Mouse (Mus musculus) ES-E14 (cell line): ENCODE measurements around the gene Pex14. TPM values are rescaled to one million over a fixed set of nuclear protein-coding genes. Genes with fewer than 3 reads are reported as not detected.

Source experiments
- DNase-seq: peaks from one replicate; pipeline ENCODE4 v3.0.0-alpha.2; 2013; ENCODE audit warnings: low read depth, low spot score
- H3K27ac ChIP-seq: 2 replicates; pipeline ENCODE4 v1.5.1; 2012; ENCODE audit warnings: low read depth, mild to moderate bottlenecking, low read length, moderate library complexity, mixed read lengths; ENCODE audit not compliant: poor library complexity, insufficient read depth, severe bottlenecking
- H3K36me3 ChIP-seq: 2 replicates; pipeline ENCODE4 v1.6.1; 2012; ENCODE audit warnings: mild to moderate bottlenecking, low read length, moderate library complexity, mixed read lengths; ENCODE audit not compliant: control insufficient read depth, poor library complexity, insufficient read depth, severe bottlenecking
- H3K4me1 ChIP-seq, 2 experiments: fragments of 150-350 bp in 1 of 2; sonication (generic) in 1 of 2; 2 replicates each; pipeline ENCODE4 v1.6.1; 2012; ENCODE audit warnings: low read length in 2 of 2, mild to moderate bottlenecking in 1 of 2, mixed read lengths in 1 of 2; ENCODE audit not compliant: control insufficient read depth in 2 of 2, insufficient read depth in 2 of 2, poor library complexity in 1 of 2
- H3K4me3 ChIP-seq, 2 experiments: fragments of 150-350 bp in 1 of 2; sonication (generic) in 1 of 2; 2 replicates each; pipeline ENCODE4 v1.5.1; 2012; ENCODE audit warnings: low read length in 2 of 2, low read depth in 1 of 2, mild to moderate bottlenecking in 1 of 2, mixed read lengths in 1 of 2; ENCODE audit not compliant: insufficient read depth in 1 of 2, poor library complexity in 1 of 2, severe bottlenecking in 1 of 2
- H3K9ac ChIP-seq: 2 replicates; pipeline ENCODE4 v1.6.1; 2012; ENCODE audit warnings: low read depth, mild to moderate bottlenecking, low read length, mixed read lengths; ENCODE audit not compliant: poor library complexity, insufficient read depth, severe bottlenecking
- H3K9me3 ChIP-seq: fragments of 150-350 bp; sonication (generic); 2 replicates; pipeline ENCODE4 v1.6.1; 2012; ENCODE audit warnings: low read depth, mild to moderate bottlenecking, low read length; ENCODE audit not compliant: control insufficient read depth, insufficient read depth
- CHD2 ChIP-seq: IDR thresholded peaks from 2 replicates; pipeline ENCODE4 v1.6.1; 2014; ENCODE audit warnings: mild to moderate bottlenecking, low read depth, low read length, inconsistent platforms
- HCFC1 ChIP-seq: IDR thresholded peaks from 2 replicates; pipeline ENCODE4 v1.6.1; 2012; ENCODE audit warnings: low read length, inconsistent platforms, borderline replicate concordance; ENCODE audit not compliant: insufficient read depth
- MAFK ChIP-seq: IDR thresholded peaks from 2 replicates; pipeline ENCODE4 v1.6.1; 2014; ENCODE audit warnings: mild to moderate bottlenecking, low read depth, low read length, inconsistent platforms; ENCODE audit not compliant: insufficient read depth
- ZC3H11A ChIP-seq: IDR thresholded peaks from 2 replicates; pipeline ENCODE4 v1.6.1; 2012; ENCODE audit warnings: low read depth, mild to moderate bottlenecking, inconsistent platforms, low read length, borderline replicate concordance
- ZNF384 ChIP-seq: IDR thresholded peaks from 2 replicates; pipeline ENCODE4 v1.6.1; 2012; ENCODE audit warnings: low read depth, low read length, inconsistent platforms
- in situ Hi-C, 2 experiments: fragments of 600-800 bp; cut with MboI; formaldehyde crosslinking; loops; one replicate each; pipeline ENCODE4 v1.15.1; 2025; ENCODE audit warnings: low sequenced_read_pairs in 2 of 2, inconsistent platforms in 1 of 2; ENCODE audit not compliant: unreplicated experiment in 2 of 2
- total RNA-seq: library from RNA; depleted of rRNA; stranded (reverse); fragments of 300-350 nt; gene quantifications from 2 replicates; pipeline ENCODE4 v1.2.3, GENCODE M21; 2012

Gene Pex14
- total RNA-seq, 1 experiment: 80.3 TPM

DNA sequence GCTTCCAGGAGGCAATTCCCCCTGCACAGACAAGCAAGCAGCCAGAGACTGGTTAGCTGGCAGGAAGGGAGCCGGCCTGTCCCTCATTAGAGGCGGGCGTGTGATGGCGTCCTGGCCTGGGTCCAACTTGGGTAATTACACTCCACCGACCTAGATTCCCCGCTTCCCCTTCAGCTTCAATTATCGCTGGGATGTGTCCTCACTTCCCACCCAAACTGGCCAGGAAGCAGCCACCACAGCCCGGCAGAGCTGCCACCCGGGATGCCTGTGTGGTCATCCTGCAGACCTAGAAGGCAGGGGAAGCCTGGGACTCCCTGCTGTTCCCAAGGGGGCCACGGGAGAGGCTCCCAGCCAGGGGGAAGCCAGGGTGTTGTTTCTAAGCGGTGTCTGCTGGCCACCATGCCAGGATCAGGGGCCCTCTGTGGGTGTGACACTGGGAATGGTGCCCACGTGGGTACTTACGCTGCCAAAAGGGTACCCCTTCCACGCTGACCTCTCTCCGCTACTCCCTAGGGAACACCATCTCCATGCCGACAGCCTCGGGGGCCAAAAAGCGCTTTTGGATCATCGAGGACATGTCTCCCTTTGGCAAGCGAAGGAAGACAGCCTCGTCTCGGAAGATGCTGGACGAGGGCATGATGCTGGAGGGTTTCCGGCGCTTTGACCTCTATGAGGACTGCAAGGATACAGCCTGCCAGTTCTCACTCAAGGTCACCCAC is 148.6 kb downstream of the Pex14 start:
- in situ Hi-C loops: no loop called here
- H3K4me3 ChIP-seq: peak overlapping the region in 1 of 2 experiments; percentile 42; a peak in 1 of 4 replicates
- no peaks in the 10 kb centered on the region for H3K9me3 ChIP-seq
- no peak overlapping the region for H3K27ac ChIP-seq
- TF ChIP-seq HCFC1 (no peak), ZNF384 (no peak), ZC3H11A (no peak), MAFK (no peak), CHD2 (no peak)
- H3K4me1 ChIP-seq: peaks cover 5 to 12% of the 10 kb centered on the region in 2 experiments; a peak in 2 of 4 replicates
- no peak overlapping the region for H3K9ac ChIP-seq
- DNase-seq: no peak
- no peaks in the 10 kb centered on the region; the same call in 1 of the 2 replicates for H3K36me3 ChIP-seq

DNA sequence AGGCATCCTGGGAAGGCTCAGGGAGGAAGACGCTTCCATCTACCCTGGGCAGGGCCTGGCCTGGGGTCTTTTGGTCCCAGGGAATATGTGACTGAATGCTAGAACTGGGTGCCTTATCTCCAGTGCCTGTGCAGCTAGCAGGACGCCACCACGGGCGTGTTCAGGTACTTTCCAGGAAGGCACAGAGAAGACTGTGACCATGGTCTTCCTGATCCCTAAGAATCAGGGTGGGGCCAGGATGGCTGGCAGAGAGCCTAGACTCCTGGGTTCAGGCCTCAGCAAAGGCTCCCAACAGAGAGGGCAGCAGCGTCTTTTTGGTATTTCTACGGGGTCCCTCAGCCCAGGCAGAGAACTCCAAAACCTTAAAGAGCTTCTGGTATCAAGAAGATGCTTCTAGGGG is 149.2 kb downstream of the Pex14 start:
- Histone ChIP-seq H3K27ac (no peak overlapping the region), H3K9ac (no peak overlapping the region)

DNA sequence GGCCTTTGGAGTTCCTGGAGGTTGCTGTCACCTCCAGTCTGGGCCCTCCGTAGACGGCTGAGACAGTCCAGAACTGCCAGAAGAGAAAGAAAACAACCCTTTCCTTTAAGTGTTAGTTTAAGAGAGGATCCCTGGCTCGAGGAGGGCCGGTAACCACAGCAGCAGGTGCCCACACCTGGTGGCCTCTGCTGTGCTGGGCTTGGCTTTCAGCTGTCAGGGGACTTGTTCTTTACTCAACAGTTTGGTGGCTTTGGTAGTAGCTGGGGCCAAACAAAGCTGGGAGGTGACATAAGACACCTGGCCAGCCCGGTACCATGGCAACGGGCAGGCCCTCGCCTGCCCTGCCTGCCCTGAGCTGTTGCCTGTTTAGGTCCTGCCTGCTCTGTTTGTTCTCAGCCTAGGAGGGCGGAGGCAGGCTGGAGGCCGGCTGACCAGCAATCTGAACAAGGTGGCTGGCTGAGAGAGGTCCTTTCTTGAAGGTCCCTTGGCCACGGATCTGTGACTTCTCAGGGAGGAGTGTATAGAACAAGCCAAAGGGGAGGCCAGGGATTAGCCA is 151.8 kb downstream of the Pex14 start:
- peaks cover 5 to 14% of the 10 kb centered on the region in 2 experiments; a peak in 2 of 4 replicates for H3K4me1 ChIP-seq
- H3K9ac ChIP-seq: no peak overlapping the region
- DNase-seq: no peak
- H3K36me3 ChIP-seq: no peaks in the 10 kb centered on the region; the same call in 1 of the 2 replicates
- in situ Hi-C loops: no loop called here
- TF ChIP-seq ZC3H11A: no peak
- TF ChIP-seq ZNF384: no peak
- no peak for TF ChIP-seq HCFC1
- no peak for TF ChIP-seq CHD2
- no peak for TF ChIP-seq MAFK
- no peak overlapping the region for H3K27ac ChIP-seq
- H3K9me3 ChIP-seq: no peaks in the 10 kb centered on the region
- no peak overlapping the region for H3K4me3 ChIP-seq

More for the DNA sequence above, 149.2 kb downstream of the Pex14 start:
- no peak for DNase-seq
- Histone ChIP-seq H3K36me3 (no peaks in the 10 kb centered on the region; the same call in 1 of the 2 replicates), H3K9me3 (no peaks in the 10 kb centered on the region), H3K4me1 (peaks cover 5 to 12% of the 10 kb centered on the region in 2 experiments; a peak in 2 of 4 replicates), H3K4me3 (no peak overlapping the region)
- in situ Hi-C loops: no loop called here
- TF ChIP-seq ZNF384: no peak
- no peak for TF ChIP-seq CHD2
- TF ChIP-seq HCFC1: no peak
- TF ChIP-seq ZC3H11A: no peak
- TF ChIP-seq MAFK: no peak

DNA sequence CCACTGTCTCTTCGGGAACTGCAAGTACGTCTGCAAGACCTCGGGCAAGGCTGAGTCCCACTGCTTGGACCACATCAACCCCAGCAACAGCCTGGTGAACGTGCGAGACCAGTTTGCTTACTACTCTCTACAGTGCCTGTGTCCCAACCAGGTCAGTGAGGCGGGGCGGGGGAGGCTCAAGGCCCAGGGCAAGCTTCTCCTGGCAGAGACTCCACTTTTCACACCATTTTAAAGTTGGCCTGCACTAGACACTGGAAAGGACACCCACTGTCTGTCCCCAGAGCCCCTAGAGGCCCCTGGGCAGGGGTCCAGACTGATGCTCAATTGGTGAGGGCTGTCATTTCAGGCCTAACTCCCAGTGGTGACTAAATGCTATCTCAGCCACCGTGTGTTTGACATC is 153.6 kb downstream of the Pex14 start:
- Histone ChIP-seq H3K9ac (peak overlapping the region; percentile 12; the same call in 1 of the 2 replicates), H3K4me1 (peaks cover 5 to 11% of the 10 kb centered on the region in 2 experiments; a peak in 2 of 4 replicates), H3K36me3 (no peaks in the 10 kb centered on the region; the same call in 1 of the 2 replicates), H3K27ac (no peak overlapping the region), H3K4me3 (peak overlapping the region; percentile 42 to 57), H3K9me3 (no peaks in the 10 kb centered on the region)
- DNase-seq: no peak
- no peak for TF ChIP-seq CHD2
- TF ChIP-seq ZNF384: no peak
- no peak for TF ChIP-seq ZC3H11A
- TF ChIP-seq MAFK: no peak
- in situ Hi-C loops: no loop called here
